Mouse (Mus musculus): ENCODE measurements around the gene Ddx21.

Ddx21 gene

GRCm38 (mm10) chr10:62570126-62570871 lies 31.8 kb downstream of the Ddx21 start:
- DNase-seq (ENCODE audit: low spot score in 2 of 2), result no peak

GRCm38 (mm10) chr10:62568861-62569260 lies 33.2 kb downstream of the Ddx21 start:
- DNase-seq (ENCODE audit: low spot score in 2 of 2), result no peak

- no peak for DNase-seq (ENCODE audit: low spot score in 2 of 2)
Observed at GRCm38 (mm10) chr10:62557736-62558135, 44.3 kb downstream of the Ddx21 start.

- no peak for DNase-seq (ENCODE audit: low spot score in 2 of 2)
Observed at GRCm38 (mm10) chr10:62556558-62556901, 45.6 kb downstream of the Ddx21 start.

- no peak for DNase-seq (ENCODE audit: low spot score in 2 of 2)
Observed at GRCm38 (mm10) chr10:62555705-62556557, 46.1 kb downstream of the Ddx21 start.

- DNase-seq (ENCODE audit: low spot score in 2 of 2), result no peak
Observed at GRCm38 (mm10) chr10:62553611-62554091, 48.4 kb downstream of the Ddx21 start.

GRCm38 (mm10) chr10:62550787-62551300 lies 51.2 kb downstream of the Ddx21 start:
- peak; percentile 27 to 28 for DNase-seq (ENCODE audit: low spot score in 2 of 2)

GRCm38 (mm10) chr10:62549523-62550166 lies 52.4 kb downstream of the Ddx21 start:
- peak in 1 of 2 experiments; percentile 32 for DNase-seq (ENCODE audit: low spot score in 2 of 2)

GRCm38 (mm10) chr10:62546441-62546840 lies 55.6 kb downstream of the Ddx21 start:
- no peak for DNase-seq (ENCODE audit: low spot score in 2 of 2)

GRCm38 (mm10) chr10:62545759-62546158 lies 56.3 kb downstream of the Ddx21 start:
- DNase-seq (ENCODE audit: low spot score in 2 of 2), result no peak

GRCm38 (mm10) chr10:62544316-62544715 lies 57.8 kb downstream of the Ddx21 start:
- no peak for DNase-seq (ENCODE audit: low spot score in 2 of 2)

GRCm38 (mm10) chr10:62543399-62543808 lies 58.7 kb downstream of the Ddx21 start:
- no peak for DNase-seq (ENCODE audit: low spot score in 2 of 2)

GRCm38 (mm10) chr10:62542928-62543327 lies 59.2 kb downstream of the Ddx21 start:
- DNase-seq (ENCODE audit: low spot score in 2 of 2), result no peak

GRCm38 (mm10) chr10:62542507-62542906 lies 59.6 kb downstream of the Ddx21 start:
- no peak for DNase-seq (ENCODE audit: low spot score in 2 of 2)

- no peak for DNase-seq (ENCODE audit: low spot score in 2 of 2)
Observed at GRCm38 (mm10) chr10:62541499-62541898, 60.6 kb downstream of the Ddx21 start.

GRCm38 (mm10) chr10:62540800-62541199 lies 61.3 kb downstream of the Ddx21 start:
- no peak for DNase-seq (ENCODE audit: low spot score in 2 of 2)

- no peak for DNase-seq (ENCODE audit: low spot score in 2 of 2)
Observed at GRCm38 (mm10) chr10:62534509-62534908, 67.6 kb downstream of the Ddx21 start.

GRCm38 (mm10) chr10:62532832-62533231 lies 69.2 kb downstream of the Ddx21 start:
- DNase-seq (ENCODE audit: low spot score in 2 of 2), result no peak

Data from right cerebral cortex, postnatal 36 days (tissue).